Mouse (Mus musculus): ENCODE data around the gene Ppcdc. TPM values are rescaled to one million over a fixed set of nuclear protein-coding genes. Genes with fewer than 3 reads are reported as not detected.

The Ppcdc gene
- total and polyA plus RNA-seq, 2 experiments from 2014 or later = 14.0 to 14.3 TPM

GRCm38 (mm10) chr9:57452624-57453462 is 12.9 kb upstream of the Ppcdc start:
- DNase-seq (ENCODE audit: low spot score) (no peak), ATAC-seq (ENCODE audit: insufficient read depth, low read depth) (no peak)
- Histone ChIP-seq H3K4me2 (ENCODE audit: low read depth, low read length) (no peak overlapping the region), H3K4me1 (ENCODE audit: control insufficient read depth, insufficient read depth) (no peaks in the 10 kb centered on the region), H3K36me3 (replicated peaks; ENCODE audit: control insufficient read depth, insufficient read depth, low read length) (0 out of 2 replicates have a peak, but pooled peaks cover 6% of the 10 kb centered on the region), H3K4me3 (ENCODE audit: low read depth, low read length) (no peak overlapping the region), H3K9ac (replicated peaks; ENCODE audit: low read depth, low read length) (no peak overlapping the region), H3K27me3 (ENCODE audit: control insufficient read depth, insufficient read depth, low read length) (no peaks in the 10 kb centered on the region), H3K9me3 (replicated peaks; ENCODE audit: control insufficient read depth, low read length) (no peaks in the 10 kb centered on the region), H3K27ac (ENCODE audit: low read depth) (no peak overlapping the region)
- 72% methylated on average over 8 of the region's 8 CpGs for WGBS
- TF ChIP-seq EP300 (IDR thresholded peaks at IDR 0.05; ENCODE audit: low read depth) (no peak), CTCF (IDR thresholded peaks at IDR 0.05; ENCODE audit: low read depth) (no peak)

- Histone ChIP-seq H3K4me1 (ENCODE audit: control insufficient read depth, insufficient read depth) (no peaks in the 10 kb centered on the region), H3K4me3 (ENCODE audit: low read depth, low read length) (no peak overlapping the region), H3K27ac (ENCODE audit: low read depth) (no peak overlapping the region), H3K4me2 (ENCODE audit: low read depth, low read length) (no peak overlapping the region), H3K9me3 (replicated peaks; ENCODE audit: control insufficient read depth, low read length) (no peaks in the 10 kb centered on the region), H3K9ac (replicated peaks; ENCODE audit: low read depth, low read length) (no peak overlapping the region), H3K27me3 (ENCODE audit: control insufficient read depth, insufficient read depth, low read length) (no peaks in the 10 kb centered on the region), H3K36me3 (replicated peaks; ENCODE audit: control insufficient read depth, insufficient read depth, low read length) (0 out of 2 replicates have a peak, but pooled peaks cover 6% of the 10 kb centered on the region)
- peak; percentile 8; the same call in 1 of the 2 replicates for TF ChIP-seq CTCF (IDR thresholded peaks at IDR 0.05; ENCODE audit: low read depth)
- TF ChIP-seq EP300 (IDR thresholded peaks at IDR 0.05; ENCODE audit: low read depth) = no peak
- ATAC-seq (ENCODE audit: insufficient read depth, low read depth) (no peak), DNase-seq (ENCODE audit: low spot score) (no peak)
- WGBS = 45% methylated on average over 1 of the region's 1 CpGs
Measured at GRCm38 (mm10) chr9:57449715-57450114, 9.8 kb upstream of the Ppcdc start.

- TF ChIP-seq CTCF (IDR thresholded peaks at IDR 0.05; ENCODE audit: low read depth) = no peak
- TF ChIP-seq EP300 (IDR thresholded peaks at IDR 0.05; ENCODE audit: low read depth) = no peak
- Histone ChIP-seq H3K9me3 (replicated peaks; ENCODE audit: control insufficient read depth, low read length) (no peaks in the 10 kb centered on the region), H3K36me3 (replicated peaks; ENCODE audit: control insufficient read depth, insufficient read depth, low read length) (no peaks in the 10 kb centered on the region), H3K9ac (replicated peaks; ENCODE audit: low read depth, low read length) (no peak overlapping the region), H3K27ac (ENCODE audit: low read depth) (no peak overlapping the region), H3K4me1 (ENCODE audit: control insufficient read depth, insufficient read depth) (peaks cover 6% of the 10 kb centered on the region), H3K4me3 (ENCODE audit: low read depth, low read length) (no peak overlapping the region), H3K4me2 (ENCODE audit: low read depth, low read length) (no peak overlapping the region), H3K27me3 (ENCODE audit: control insufficient read depth, insufficient read depth, low read length) (no peaks in the 10 kb centered on the region)
- no peak for ATAC-seq (ENCODE audit: insufficient read depth, low read depth)
- DNase-seq (ENCODE audit: low spot score) = no peak
- WGBS = 94% methylated on average over 1 of the region's 1 CpGs
Measured at GRCm38 (mm10) chr9:57440620-57441019, 696 bp upstream of the Ppcdc start.

- TF ChIP-seq CTCF (IDR thresholded peaks at IDR 0.05; ENCODE audit: low read depth) = no peak
- TF ChIP-seq EP300 (IDR thresholded peaks at IDR 0.05; ENCODE audit: low read depth) = no peak
- Histone ChIP-seq H3K4me2 (ENCODE audit: low read depth, low read length) (peak overlapping the region; percentile 62), H3K4me3 (ENCODE audit: low read depth, low read length) (peak overlapping the region; percentile 45), H3K9ac (replicated peaks; ENCODE audit: low read depth, low read length) (no peak overlapping the region), H3K9me3 (replicated peaks; ENCODE audit: control insufficient read depth, low read length) (no peaks in the 10 kb centered on the region), H3K27me3 (ENCODE audit: control insufficient read depth, insufficient read depth, low read length) (no peaks in the 10 kb centered on the region), H3K4me1 (ENCODE audit: control insufficient read depth, insufficient read depth) (peaks cover 6% of the 10 kb centered on the region), H3K36me3 (replicated peaks; ENCODE audit: control insufficient read depth, insufficient read depth, low read length) (no peaks in the 10 kb centered on the region), H3K27ac (ENCODE audit: low read depth) (peak overlapping the region; percentile 50; the same call in 1 of the 2 replicates)
- ATAC-seq (ENCODE audit: insufficient read depth, low read depth) (no peak), DNase-seq (ENCODE audit: low spot score) (no peak)
- WGBS = 37% methylated on average over 7 of the region's 7 CpGs
Measured at GRCm38 (mm10) chr9:57439083-57439482, 841 bp downstream of the Ppcdc start.

GRCm38 (mm10) chr9:57437896-57438614 is 1.9 kb downstream of the Ppcdc start:
- WGBS = 68% methylated on average over 10 of the region's 10 CpGs
- Histone ChIP-seq H3K27me3 (ENCODE audit: control insufficient read depth, insufficient read depth, low read length) (no peaks in the 10 kb centered on the region), H3K36me3 (replicated peaks; ENCODE audit: control insufficient read depth, insufficient read depth, low read length) (no peaks in the 10 kb centered on the region), H3K27ac (ENCODE audit: low read depth) (no peak overlapping the region), H3K9me3 (replicated peaks; ENCODE audit: control insufficient read depth, low read length) (no peaks in the 10 kb centered on the region), H3K4me3 (ENCODE audit: low read depth, low read length) (no peak overlapping the region), H3K4me2 (ENCODE audit: low read depth, low read length) (no peak overlapping the region), H3K4me1 (ENCODE audit: control insufficient read depth, insufficient read depth) (peaks cover 12% of the 10 kb centered on the region), H3K9ac (replicated peaks; ENCODE audit: low read depth, low read length) (no peak overlapping the region)
- ATAC-seq (ENCODE audit: insufficient read depth, low read depth) (no peak), DNase-seq (ENCODE audit: low spot score) (no peak)
- no peak for TF ChIP-seq CTCF (IDR thresholded peaks at IDR 0.05; ENCODE audit: low read depth)
- no peak for TF ChIP-seq EP300 (IDR thresholded peaks at IDR 0.05; ENCODE audit: low read depth)
